Mouse (Mus musculus): ENCODE results near the gene Edar.
A peak's percentile ranks its signal among the peaks of the same experiment; 100 is the strongest.

The Edar gene

GRCm38 (mm10) chr10:58651270-58652042, 24.0 kb downstream of the Edar start:
- DNase-seq = no peak

- no peak for DNase-seq
Measured at GRCm38 (mm10) chr10:58648787-58649186, 26.7 kb downstream of the Edar start.

- no peak for DNase-seq
Measured at GRCm38 (mm10) chr10:58644671-58645070, 30.8 kb downstream of the Edar start.

GRCm38 (mm10) chr10:58644194-58644593, 31.3 kb downstream of the Edar start:
- no peak for DNase-seq

DNA sequence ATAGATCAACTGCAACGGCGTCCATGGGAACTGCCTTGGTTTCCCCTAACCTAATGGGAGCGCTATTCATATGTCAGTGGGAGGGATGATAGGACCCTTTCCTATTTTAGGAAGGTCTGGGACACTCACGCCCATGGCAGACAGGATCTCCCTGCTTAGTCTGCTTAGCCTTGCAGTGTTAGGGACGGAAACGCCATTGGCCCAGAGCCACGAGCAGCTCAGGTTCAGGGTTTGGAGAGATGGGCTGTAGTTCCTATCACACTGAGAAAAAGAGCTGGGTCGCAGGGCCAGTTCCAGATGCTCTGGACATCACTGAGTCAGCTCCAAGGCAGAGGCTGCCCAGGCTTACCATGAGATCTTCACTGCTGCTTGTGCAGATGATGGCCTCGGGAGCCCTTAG, 32.5 kb downstream of the Edar start:
- no peak for DNase-seq

- no peak for DNase-seq
Measured at GRCm38 (mm10) chr10:58641631-58642030, 33.8 kb downstream of the Edar start.

DNA sequence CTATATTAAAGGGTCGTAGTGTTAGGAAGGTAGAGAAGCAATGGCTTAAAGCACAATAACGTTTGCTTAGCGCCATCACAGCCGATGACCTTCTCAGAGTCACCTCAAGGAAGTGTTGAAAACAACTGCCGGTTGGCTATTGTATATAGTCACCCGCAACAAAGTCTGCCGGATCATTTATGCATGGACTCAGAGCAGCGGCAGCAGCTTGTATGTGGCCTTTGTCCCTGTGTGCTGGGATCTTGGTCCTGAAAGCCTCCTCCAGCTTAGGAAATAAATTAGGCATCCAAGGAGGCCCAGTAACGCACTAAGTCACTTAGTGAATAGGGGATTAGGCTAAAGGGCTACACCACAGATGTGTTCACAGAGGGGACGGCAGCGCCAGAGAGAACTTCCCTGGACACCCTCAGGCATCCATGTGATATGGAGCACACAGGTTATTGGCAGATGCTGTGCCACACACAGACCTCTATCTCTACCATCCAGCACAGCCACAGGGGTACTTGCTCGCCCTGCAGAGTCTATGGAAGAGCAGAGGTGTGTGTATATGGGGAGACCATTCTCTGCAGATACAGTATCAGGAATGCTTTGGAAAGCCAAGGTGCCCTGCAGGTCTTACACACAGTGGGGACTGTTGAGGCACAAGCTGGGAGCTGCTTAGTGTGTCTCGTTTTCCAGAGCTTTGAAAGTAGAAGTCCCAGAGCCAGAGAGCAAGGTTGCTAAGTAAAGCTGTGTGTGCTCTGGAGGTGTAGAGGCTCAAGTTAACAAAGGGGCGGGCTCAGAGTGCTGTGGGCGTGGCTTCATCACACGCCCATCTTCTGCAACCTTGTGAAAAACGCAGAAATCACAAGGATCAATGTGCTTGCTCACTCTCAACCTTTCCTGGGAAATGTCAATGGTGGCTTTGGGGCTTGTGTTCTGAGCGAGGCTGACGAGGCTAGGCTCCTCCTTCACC, 34.7 kb downstream of the Edar start:
- DNase-seq = no peak

GRCm38 (mm10) chr10:58639291-58639690, 36.2 kb downstream of the Edar start:
- no peak for DNase-seq

DNA sequence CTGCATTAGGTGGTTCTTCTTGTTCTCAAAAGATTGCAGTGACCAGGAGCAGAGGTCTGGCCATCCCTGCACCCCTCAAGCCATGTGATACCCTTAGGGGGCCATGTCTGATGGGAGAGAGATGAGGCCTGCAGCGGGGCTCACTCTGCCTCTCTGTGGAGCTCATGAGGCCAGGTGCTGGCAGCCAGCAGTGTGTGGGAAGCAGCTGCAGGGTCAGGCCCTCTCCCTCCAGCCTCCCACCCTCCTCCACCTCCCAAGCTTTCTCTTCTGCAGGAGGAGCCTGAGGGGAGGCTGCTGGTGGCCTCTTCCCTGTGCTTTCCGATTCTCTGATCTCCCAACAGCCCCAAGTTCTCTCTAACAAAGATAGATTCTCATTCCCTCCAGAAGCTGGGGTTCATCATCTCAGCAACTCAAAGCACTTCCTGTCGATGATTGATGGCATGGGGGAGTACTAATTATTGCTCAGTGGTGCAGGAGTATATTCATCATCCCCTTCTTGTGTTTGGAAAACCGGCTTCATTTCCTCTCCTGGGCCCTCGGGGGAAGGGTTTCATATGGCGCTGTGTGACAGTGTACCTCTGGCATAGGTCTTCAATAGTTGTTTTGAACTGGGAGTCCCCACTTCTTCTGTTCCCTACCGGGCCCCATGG, 38.9 kb downstream of the Edar start:
- DNase-seq = no peak

DNA sequence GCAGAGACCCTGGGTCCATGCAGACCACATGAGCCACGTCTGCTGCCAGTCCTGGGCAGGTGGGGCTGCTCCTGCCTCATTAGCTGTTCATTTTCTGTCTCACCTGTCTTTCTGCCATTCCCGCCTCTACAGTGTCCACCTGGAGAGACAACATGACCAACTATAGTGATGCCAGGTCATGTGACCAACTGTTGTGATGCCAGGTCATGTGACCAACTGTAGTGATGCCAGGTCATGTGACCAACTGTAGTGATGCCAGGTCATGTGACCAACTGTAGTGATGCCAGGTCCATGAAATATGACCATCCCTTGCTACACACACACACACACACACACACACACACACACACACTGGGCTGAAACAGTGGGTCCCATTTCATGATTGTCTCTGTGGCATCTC, 41.9 kb downstream of the Edar start:
- no peak for DNase-seq

- peak; percentile 4 for DNase-seq
Measured at GRCm38 (mm10) chr10:58627569-58627968, 47.9 kb downstream of the Edar start.

DNA sequence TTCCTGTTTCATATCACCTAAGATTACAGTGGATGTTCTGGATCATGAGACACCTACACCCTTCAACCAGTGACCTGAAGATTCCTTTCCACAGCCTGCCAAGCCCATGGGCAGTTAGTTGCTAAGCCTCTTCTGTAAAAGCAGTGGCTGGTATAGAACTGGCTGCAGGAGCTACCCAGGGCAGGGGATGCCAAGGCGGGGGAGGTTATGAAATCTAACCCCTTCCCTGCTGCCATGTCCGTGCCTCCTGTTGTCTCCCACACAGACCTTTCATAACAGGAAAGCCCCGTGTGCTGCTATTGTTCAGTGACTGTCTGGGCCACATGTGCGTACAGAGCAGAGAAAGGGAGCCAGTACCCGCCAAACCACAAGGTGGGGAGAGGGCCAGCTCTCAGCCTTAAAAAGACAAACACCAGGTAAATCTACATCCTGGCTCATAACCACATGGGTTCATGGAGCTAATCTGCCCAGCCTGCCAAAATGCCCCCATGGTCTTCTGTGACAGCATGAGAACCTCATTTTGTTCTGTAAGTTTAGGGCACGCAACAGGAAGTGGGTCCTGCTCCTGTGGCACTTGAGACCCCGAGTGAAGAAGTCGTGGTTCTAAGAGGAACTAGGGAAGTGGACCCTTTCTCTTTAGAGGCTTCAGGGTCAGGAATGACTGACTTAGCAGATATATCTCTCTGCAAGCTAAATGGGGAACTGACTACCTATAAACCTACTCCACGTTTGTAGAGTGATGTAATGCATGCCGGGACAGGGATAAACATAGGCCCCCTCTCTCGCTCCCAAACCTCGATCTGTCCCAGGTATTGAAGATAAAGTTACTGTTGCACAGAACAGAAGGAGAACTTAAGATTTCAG, 50.4 kb downstream of the Edar start:
- DNase-seq = peak; percentile 5

DNA sequence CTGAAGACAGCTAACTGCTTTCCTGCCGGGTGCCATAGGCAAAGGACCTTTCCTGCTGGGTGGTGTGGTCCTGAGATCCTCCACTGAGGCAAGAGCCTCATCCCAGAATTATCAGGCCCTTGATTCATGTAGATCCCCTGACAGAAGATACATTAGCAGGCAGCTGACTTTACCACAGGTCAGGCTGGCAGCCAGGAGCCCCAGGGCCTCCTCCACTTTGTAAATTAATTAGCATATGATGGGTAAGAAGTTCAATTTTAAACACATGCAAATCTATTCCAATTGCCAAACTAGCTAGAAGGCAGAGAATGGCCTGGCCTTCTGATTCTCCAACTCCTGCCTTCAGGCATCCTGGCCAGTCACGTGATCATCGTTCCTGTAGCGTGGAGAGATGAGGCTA, 56.2 kb downstream of the Edar start:
- DNase-seq = no peak

DNA sequence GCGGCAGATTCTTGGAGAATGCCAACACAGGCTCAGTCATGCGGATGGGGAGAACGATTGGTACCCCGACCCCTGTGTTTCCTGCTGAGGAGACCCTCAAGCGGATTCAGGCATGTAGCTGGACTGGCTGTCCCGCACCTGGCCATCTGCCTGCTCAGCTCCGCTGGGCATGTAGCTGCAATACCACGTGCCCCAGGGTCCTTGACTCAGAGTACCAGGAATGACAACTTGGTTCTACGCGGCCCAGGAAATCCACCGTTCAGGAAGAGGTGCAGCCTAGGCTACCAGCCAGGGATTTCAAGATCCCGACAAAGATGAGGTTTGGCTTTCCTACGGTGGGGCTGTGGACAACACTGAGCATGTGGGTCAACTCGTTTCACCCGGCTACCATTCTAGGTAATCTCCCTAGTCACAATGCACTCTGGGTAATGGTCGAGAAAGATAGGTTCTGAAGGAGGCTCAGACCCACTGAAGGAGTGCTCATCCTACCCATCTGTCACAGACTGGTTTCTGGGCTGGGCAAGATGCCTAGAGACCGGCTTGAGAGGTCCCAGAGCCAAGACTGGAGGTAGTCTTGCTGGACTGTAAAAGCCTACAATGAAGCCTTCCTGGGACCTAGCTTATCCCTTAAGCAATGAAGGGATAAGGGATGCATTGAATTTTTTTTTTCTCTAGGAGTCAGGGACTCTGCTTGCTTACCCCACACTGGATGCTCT, 56.8 kb downstream of the Edar start:
- DNase-seq = no peak

- DNase-seq = no peak
Measured at GRCm38 (mm10) chr10:58616565-58616964, 58.9 kb downstream of the Edar start.

DNA sequence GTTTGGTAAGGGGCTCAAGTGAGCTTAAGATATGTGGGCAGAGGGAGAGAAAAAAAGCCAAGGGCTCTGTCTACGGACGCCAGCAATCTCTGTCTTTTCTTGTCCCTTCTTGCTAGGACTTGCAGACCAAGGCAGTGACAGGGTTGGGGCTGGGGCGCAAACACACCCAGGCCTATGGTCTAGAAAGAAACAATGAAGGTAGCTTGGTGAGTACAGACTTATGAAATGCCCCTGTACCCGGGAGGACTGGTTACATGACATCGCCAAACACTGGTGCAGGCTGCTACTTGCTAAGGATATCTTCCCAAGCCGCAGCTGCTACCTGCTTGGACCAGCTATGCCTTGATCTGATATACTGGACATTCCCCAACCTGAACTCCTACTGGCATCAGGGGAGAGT, 60.9 kb downstream of the Edar start:
- DNase-seq = no peak

DNA sequence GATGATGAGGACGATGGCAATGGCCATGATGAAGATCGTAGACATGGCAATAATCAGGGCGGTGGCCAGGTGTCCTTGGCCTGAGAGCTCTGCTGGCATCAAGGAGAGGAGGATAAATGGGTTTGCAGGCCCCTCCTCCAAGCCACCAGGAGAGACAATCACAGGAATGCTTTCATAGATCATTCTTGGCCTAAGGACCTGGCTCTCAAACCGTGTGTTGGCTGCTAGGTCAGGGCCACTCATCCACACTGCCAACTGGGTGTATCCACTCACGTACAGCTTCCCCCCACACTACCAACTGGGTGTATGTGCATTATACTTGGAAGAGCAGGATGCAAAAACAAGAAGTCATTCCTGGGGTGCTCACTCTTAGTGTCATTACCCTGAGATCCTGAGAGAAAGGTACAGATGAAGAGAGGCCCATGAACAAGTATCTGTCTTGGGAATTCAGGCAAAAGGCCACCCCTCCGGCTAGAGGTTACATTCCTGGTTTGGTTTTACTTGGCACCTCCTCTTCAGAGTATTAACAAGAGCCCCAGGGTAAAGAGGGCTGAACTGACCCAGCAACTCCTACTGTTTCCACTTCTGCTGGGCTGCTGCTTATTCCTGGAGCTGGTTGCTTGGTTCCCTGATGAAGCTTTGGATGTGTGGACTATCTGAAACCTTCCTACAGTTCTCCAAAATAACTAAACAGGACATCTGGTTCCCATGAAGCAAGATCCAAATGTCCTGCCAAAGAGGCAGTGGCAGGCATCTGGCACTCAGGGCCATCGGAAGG, 64.8 kb downstream of the Edar start:
- DNase-seq = no peak

GRCm38 (mm10) chr10:58608858-58609257, 66.6 kb downstream of the Edar start:
- no peak for DNase-seq

GRCm38 (mm10) chr10:58606356-58606755, 69.1 kb downstream of the Edar start:
- no peak for DNase-seq

- DNase-seq = peak; percentile 1
Measured at GRCm38 (mm10) chr10:58604779-58605178, 70.7 kb downstream of the Edar start.

DNA sequence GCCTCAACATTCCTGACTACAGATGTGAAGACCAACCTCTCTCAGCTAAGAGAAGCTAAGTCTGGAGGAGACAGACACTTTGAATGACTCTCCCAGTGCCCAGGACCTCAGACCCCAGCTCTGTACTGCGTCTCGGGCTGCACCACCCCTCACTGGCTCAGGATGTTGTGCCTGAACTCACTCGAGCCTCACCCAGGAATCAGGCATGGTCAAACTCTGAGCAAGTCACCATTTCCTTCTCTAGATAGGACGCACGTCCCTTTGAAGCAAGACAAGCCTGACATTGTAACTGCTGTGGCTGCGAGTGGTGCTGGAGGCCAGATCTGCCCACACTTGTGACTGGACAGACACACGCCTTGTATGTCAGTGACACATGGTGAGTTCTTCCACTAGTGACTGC, 73.5 kb downstream of the Edar start:
- DNase-seq = no peak

Measured in thymus, postnatal 25 days (tissue).